Mouse (Mus musculus) frontal cortex, postnatal 25 days (tissue): Measurements from ENCODE around the gene Plek2.

Experiments used
- DNase-seq, 2 experiments: peaks; one replicate each; pipeline ENCODE4 v3.0.0; 2022; ENCODE audit warnings: low spot score in 2 of 2

The Plek2 gene

DNA sequence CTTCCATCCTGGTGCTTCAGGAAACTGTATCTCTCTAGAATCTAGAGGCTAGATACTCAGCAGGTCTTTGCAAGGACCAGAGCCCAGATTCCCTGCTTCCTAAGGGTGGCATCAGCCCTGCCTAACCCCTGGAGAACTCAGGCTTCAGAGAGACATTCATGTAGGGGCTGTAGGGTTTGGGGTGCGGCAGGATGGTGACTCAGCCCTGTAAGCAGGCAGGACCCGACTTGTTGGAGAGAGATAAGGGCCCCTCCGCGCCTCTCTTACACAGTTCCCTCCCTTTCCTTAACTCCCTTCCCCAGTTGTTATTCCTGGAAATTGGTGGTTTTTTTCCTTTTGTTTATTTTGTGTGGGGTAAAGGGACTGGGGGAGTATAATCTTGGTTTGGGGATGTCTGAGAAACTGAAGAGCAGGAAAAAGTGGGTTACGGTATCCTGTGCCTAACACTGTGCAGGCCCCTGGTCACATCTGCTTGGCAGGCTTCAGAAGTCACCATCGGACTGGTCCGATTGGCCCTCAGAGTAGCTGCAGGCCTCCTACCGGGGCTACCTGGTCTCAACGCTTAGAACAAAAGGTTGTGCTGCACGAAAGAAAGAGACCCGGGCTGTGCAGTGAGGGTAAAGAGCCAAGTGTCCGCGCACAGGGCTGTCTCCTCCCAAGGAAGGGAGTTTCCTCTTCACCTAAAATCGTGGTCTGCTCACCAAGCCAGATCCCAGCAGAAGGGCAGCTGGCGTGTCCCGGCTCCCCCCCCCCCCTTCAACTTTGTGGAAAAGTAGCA is 4.1 kb upstream of the Plek2 start:
- no peak for DNase-seq

DNA sequence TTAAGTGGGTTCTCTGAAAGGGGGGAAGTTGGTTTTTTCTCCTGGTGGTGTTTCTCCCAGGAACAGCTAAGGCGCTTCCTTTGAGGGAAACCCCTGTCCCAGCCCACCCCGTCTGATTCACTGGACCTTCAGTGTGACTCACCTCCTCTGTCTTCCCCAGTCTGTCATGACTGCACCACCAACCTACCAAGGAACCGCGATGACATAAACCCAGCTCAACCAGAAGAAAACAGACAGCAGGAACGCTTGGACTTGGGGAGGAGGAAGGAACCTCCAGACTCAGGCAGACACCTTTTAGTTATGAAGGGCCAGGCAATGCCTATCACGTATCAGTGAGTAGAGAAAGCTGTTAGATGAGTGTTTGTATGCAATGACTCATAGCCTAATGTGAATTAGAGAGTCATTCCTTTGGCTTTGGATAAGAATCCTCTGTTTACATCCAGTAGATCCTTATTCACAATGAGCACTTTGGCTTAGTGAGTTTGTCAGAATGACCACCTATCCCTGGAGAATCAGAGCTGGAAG is 1.4 kb upstream of the Plek2 start:
- DNase-seq = no peak

DNA sequence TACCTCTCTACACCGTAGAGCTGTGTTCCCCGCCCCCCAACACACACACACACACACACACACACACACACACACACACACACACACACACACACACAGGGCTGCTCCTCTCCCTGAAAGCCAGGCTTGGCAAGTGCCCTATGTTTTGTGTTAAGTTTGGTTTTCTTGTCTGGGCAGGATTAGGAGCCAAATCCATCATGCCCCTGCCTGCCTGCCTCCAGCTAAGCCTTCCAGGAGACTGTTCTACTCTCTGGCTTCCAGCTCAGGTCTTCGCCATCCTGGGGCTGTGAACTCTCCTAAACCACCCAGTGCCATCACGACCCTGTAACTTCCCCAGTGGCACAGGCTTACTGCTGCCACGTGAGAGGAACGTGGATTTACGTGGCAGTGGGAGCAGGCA is 2.3 kb downstream of the Plek2 start:
- no peak for DNase-seq

DNA sequence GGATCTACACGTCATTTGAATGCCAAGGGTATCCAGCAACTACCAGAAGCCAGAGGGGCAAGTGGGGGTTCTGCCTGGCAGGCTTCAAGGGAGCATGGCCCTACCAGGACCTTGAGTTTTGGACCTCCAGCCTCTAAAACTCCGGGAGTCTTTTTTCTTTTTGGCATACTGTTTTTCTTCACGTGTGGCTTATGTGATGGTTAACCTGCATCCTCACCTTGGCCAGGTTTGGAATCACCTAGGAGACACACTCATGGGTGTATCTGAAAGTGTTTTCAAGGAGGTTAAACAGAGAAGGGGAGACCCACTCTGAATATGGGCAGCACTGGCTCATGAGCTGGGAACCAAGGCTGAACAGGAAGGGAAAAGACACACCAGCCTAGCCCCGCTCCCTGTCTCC is 3.5 kb downstream of the Plek2 start:
- no peak for DNase-seq

DNA sequence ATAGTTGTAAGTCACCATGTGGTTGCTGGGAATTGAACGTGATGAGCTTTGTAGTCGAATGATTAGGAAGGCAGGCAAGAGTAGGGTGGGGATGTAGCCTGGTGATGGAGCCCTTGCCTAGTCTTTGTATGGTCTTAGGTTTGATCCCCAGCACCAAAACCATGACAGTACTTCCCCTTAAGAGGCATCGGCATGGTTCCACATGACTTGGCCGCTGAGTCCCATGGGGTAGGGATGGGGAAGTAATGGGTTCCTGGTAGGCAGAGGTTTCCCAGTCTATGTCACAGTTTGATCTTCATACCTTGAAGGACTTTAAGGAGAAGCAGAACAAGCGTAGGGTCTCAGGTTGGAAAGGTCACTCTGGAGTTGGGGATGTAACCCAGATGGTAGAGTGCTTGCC is 5.3 kb downstream of the Plek2 start:
- no peak for DNase-seq

DNA sequence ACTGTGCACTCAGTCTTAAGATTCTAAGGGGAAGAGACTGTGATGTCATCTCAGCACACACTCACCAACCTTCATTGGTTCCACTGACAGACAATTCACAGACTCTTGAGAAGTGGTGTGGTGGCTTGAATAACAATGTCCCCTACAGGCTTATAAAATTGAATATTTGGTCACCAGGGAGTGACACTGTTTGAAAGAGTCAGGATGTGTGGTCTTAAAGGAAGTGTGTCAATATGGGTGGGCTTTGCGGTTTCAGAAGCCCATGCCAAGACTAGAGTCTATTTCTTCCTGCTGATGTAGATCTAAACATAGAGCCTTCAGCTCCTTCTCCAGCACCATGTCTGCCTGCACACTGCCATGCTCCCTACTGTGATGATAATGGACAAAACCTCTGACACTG is 8.9 kb downstream of the Plek2 start:
- no peak for DNase-seq

DNA sequence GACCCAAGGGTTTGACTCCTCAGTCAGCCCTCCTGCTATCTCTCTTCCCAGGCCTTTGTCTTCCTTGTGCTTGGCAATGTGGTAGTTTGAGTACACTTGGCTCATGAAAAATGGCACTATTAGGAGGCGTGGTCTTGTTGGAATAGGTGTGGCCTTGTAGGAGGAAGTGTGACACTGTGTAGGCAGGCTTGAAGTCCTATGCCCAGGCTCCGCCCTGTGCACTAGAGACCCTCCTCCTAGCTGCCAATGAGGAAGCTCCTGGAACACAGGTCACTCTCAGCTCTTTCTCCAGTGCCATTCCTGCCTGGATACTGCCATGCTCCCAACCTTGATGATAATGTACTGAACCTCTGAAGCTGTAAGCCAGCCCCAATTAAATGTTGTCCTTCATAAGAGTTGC is 15.6 kb downstream of the Plek2 start:
- DNase-seq = no peak

DNA sequence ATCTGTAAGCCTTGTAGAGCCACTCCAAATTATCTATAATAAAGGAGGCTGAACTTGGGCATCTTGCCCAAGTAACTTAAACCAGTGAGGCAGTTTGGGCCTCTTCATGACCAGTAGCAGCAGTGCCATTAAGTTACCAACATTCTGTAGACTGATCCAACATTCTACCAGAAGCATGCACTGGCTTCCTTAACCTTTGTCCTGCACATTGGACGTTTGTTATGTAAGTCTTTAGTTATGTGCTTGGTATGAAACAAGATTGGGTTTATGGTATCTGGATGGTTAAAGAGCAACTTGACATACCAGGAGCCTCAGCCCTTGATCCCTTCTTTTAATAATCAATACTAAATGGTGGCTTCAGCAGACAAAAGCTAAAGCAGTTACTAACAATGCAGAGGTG is 16.7 kb downstream of the Plek2 start:
- DNase-seq = no peak

DNA sequence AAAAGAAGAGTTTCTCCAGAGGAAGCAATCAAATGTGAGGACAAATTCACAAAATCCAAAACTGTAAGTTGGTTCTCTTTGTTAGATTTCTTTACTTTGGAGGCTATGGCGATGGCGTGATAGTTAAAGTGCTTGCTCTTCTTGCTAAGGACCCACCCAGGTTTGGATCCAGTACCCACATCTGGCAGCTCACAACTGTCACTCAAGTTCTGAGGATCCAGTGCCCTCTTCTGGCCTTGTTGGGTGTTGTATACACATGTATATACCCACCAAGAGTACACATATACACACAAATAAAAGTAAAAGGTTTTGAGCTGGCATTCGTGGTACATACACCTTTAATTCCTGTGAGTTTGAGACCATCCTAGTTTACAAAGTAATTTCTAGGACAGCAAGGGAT is 32.2 kb downstream of the Plek2 start:
- no peak for DNase-seq

DNA sequence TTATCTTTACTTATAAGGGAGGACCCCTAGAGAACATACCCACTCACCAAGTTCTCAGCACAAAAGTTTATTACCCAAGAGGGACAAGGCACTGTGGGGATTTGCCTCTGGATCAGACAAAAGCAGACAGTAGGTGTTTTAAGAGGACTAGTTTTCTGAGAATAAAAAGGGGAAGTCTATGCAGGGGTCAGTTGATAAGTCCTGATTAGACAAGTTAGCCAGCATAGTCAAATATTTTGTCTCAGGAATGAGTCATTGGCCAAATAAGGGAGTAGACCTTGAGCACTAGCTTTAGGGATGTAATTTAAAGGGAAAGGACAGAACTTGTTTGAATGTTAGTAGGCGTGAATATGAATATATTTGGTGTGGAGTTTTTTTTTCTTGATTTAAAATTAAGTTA is 38.6 kb downstream of the Plek2 start:
- no peak for DNase-seq

DNA sequence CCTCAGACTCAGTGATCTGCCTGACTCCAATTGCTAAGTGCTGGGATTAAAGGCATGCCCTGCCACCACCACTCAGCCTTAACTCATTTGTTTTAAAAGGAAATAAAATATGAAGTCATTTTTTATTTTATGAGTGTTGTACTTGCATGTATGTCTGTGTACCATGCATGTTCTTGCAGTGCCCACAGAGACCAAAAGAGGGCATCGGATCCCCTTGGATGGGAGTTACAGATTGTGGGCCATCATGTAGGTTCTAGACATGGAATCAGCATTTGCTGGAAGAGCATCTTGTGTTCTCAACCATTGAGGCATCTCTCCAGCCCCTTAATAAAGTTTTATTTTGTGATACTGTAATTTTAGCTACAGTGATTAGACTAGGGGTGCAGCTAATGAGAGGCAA is 41.3 kb downstream of the Plek2 start:
- no peak for DNase-seq

DNA sequence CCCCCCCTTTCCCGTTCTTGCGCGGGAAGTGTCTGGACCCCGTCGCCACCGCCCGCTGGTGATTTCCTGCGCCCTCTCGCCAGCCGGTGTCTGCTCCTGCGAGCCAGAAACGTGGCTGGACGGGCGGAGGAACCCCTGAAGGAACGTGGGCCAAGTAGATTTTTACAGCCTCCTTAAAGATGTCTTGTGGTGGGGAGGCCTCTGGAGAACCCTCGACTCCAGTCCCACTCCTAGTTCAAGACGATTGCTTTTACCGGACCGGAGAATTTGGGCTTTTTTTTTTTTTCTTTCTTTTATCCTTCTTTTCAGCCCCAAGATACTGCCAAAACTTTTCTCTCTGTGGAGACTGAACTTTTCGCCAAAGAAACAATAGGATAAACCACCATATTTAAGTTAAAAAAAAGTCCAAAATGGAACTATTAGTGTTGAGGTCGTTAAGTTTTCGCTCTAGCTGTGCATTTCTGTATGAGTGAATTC is 44.5 kb downstream of the Plek2 start:
- no peak for DNase-seq

DNA sequence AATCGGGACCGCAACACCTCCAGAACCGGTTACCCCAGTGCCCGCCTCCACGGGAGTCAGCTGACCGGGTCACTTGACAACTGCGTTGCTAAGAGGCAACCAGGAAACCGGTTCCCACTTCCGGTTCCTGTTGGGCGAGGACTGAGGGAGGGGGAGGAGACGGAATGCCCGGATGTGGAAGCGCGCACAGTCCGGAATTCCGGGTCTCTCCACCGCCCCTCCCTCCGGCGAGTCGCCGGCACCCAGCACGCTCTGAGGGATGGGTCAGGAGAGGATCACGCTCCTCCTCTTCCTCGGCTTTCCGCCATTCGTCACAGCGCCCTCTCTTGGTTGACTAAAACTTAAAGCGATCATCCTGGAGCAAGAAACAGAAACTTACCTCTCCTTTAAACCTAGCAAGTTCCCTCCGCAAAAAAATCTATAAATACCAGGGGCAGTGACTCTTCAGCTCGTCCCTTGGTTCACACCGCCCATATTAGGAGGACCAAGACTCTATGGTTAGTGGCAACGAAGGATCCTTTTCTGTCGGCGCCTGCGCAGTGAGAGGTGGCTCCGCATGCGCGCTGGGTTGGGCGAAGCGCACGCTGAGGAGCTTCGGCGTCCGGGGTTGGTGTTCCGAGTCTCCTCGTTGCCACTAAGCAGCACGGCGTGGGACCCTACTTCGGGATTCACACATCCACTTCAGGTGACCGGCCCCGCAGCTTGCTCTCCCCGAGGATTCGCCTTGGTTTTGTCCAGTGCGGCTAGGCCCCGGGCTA is 45.1 kb downstream of the Plek2 start, which contains the start of the genes Atp6v1d and Eif2s1:
Gene Atp6v1d (minus strand): TSS at position 143 of the 758 bp plus-strand sequence.
Gene Eif2s1 (plus strand): TSS at position 324 of the 758 bp plus-strand sequence.
- DNase-seq = peak; percentile 94 to 98

DNA sequence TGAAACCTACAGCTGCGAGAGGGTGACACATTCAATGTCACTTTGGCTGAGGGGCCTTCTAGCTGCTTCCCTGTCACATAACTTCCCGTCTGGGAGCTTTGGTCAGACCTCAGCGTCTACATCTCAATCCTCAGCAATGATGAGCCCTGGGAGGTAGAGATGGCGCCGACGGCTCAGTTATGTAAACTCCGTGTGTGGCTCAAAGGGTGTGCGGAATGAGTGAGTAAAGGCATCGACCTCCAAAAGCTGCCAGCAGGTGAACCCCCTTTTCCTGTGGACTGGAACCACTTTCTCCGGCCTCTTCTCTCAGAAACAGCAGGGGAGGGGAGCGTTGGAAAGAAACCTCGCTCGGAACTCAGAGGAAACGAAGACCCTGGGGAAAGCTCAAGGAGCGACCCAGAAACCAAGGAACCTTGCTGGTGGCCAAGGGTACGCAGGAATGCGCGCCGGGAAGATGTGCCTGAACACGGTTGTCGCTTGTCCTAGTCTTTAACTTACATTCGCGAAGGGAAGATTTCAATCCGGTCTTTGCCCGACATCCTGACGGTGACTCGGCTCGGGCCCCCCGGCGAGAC is 45.8 kb downstream of the Plek2 start:
- DNase-seq = no peak

DNA sequence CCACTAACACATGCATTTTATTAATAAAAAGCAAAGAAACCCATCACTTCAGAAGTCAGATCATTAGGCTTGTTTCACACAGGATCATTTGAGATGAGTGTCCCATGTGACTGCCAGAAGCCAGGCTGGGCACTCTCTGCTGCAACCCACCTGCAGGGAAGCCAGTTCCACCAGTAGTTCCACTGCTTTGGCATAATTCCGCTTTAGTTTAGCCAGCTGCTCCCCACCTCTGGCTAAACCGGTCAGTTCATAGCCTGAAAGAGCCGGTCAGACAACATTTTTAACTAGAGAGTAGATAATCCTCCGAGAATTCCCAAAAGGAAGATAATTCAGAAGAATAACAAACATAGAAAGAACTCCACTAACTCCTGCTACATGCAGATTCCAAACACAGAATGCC is 58.5 kb downstream of the Plek2 start:
- no peak for DNase-seq

DNA sequence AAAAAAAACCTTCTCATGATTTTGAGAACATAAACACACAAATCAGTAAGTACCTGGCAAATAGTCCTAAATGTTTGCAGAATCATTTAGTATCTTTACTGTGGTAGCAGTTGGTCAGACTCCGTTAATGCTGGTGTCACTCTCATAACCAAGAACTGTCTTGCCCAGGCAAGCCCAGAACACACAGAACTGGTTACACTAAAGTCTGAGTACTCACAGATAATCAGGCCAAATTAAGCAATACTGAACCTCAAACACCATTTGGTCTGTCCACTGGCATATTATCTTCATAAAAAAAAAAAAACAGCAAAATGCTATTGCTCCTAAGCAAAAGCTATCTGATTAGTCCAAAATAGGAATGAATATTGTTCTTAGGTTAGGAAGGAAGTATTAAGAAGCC is 64.3 kb downstream of the Plek2 start:
- no peak for DNase-seq

DNA sequence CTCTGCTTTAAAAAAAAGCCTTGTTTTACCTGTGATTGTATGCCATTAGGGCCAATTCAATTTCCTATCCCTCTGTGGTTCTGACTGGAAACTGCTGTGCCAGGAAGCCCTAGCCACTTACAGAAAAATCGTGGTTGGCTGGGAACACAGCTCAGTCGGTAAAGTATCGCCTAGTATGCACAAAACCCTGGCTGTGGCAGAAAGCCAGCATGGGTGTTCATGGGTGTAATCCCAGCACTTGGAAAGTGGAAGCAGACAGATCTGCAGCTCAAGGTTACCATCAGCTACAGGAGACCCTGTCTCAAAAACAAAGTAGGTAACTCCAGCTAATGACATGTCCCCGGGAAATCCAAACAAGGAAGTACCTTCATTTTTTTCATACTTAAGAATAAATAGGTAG is 66.9 kb downstream of the Plek2 start:
- DNase-seq = no peak
